Mouse (Mus musculus) heart, embryonic 14.5 days (tissue): ENCODE data around the gene Ccdc8. TPM values are rescaled to one million over a fixed set of nuclear protein-coding genes. Genes with fewer than 3 reads are reported as not detected.

Source experiments
- ATAC-seq: fragments of 200-750 bp; cut with Nextera tagmentation; 2 replicates; pipeline ENCODE4 v1.8.0; 2017; ENCODE audit warnings: low read depth, moderate TSS enrichment; ENCODE audit not compliant: insufficient number of reproducible peaks, insufficient read depth, low FRiP score
- H3K27ac ChIP-seq, 2 experiments: fragments of 200-500 bp in 1 of 2; fragments of 300-500 bp in 1 of 2; sonication (generic) in 1 of 2; replicated peaks in 1 of 2; 2 replicates each; pipeline ENCODE4 v1.5.1; 2012 to 2014; ENCODE audit warnings: low read depth in 2 of 2, low read length in 2 of 2, control low read depth in 1 of 2, mild to moderate bottlenecking in 1 of 2, mixed read lengths in 1 of 2; ENCODE audit not compliant: control insufficient read depth in 1 of 2, insufficient read depth in 1 of 2
- H3K27me3 ChIP-seq: fragments of 300-500 bp; sonication (generic); 2 replicates; pipeline ENCODE4 v1.6.1; 2014; ENCODE audit warnings: mild to moderate bottlenecking, low read length, control low read depth; ENCODE audit not compliant: control insufficient read depth, insufficient read depth
- H3K36me3 ChIP-seq: fragments of 300-500 bp; sonication (generic); 2 replicates; pipeline ENCODE4 v1.6.1; 2014; ENCODE audit warnings: mild to moderate bottlenecking, control low read depth, low read length, mixed read lengths; ENCODE audit not compliant: control insufficient read depth, insufficient read depth
- H3K4me1 ChIP-seq, 2 experiments: fragments of 200-500 bp in 1 of 2; fragments of 300-500 bp in 1 of 2; sonication (generic) in 1 of 2; 2 replicates each; pipeline ENCODE4 v1.6.1; 2012 to 2014; ENCODE audit warnings: low read length in 2 of 2, control low read depth in 1 of 2, mixed read lengths in 1 of 2; ENCODE audit not compliant: control insufficient read depth in 2 of 2, insufficient read depth in 2 of 2
- H3K4me2 ChIP-seq: fragments of 300-500 bp; sonication (generic); 2 replicates; pipeline ENCODE4 v1.6.1; 2014; ENCODE audit warnings: mild to moderate bottlenecking, low read length
- H3K4me3 ChIP-seq, 2 experiments: fragments of 200-500 bp in 1 of 2; fragments of 300-500 bp in 1 of 2; sonication (generic) in 1 of 2; 2 replicates each; pipeline ENCODE4 v1.5.1; 2012 to 2014; ENCODE audit warnings: low read length in 2 of 2, mild to moderate bottlenecking in 2 of 2, control low read depth in 1 of 2, low read depth in 1 of 2, moderate library complexity in 1 of 2; ENCODE audit not compliant: control insufficient read depth in 1 of 2, insufficient read depth in 1 of 2
- H3K9ac ChIP-seq: fragments of 300-500 bp; sonication (generic); 2 replicates; pipeline ENCODE4 v1.6.1; 2014; ENCODE audit warnings: mild to moderate bottlenecking, low read length
- H3K9me3 ChIP-seq: fragments of 300-500 bp; sonication (generic); 2 replicates; pipeline ENCODE4 v1.6.1; 2016; ENCODE audit warnings: low read length, control low read depth; ENCODE audit not compliant: control insufficient read depth
- WGBS: fragments of 180-500 bp; shearing (Covaris S2); extraction: QIAGEN DNeasy Blood & Tissue Kit; methylation state at CpG from one replicate; pipeline ENCODE4 v1.1.7; 2014; 5-methylcytosine and 5-hydroxymethylcytosine counted together
- polyA plus RNA-seq: library from polyadenylated mRNA; unstranded; fragments of >200 nt; fragmentation: Nextera tagmentation; extraction: Ambion mirVana; gene quantifications from 2 replicates; pipeline ENCODE4 v1.2.1, GENCODE M21; 2014

The Ccdc8 gene
- polyA plus RNA-seq, 1 experiment from 2014 or later = 26.8 TPM

- 92% methylated on average over 7 of the region's 7 CpGs for WGBS
- Histone ChIP-seq H3K9me3 (no peaks in the 10 kb centered on the region), H3K4me2 (no peak overlapping the region), H3K4me1 (peaks cover 0 to 2% of the 10 kb centered on the region in 2 experiments; a peak in 1 of 4 replicates), H3K27ac (no peak overlapping the region), H3K4me3 (no peak overlapping the region), H3K36me3 (peaks cover 94% of the 10 kb centered on the region), H3K27me3 (no peaks in the 10 kb centered on the region), H3K9ac (no peak overlapping the region)
- ATAC-seq = no peak
These were observed 46.9 kb downstream of the Ccdc8 start for GRCm38 (mm10) chr7:17039373-17039772.

GRCm38 (mm10) chr7:17045743-17046142 is 53.2 kb downstream of the Ccdc8 start:
- H3K9me3 ChIP-seq = no peaks in the 10 kb centered on the region
- no peak overlapping the region for H3K4me3 ChIP-seq
- H3K4me1 ChIP-seq = peaks cover 0 to 2% of the 10 kb centered on the region in 2 experiments; a peak in 1 of 4 replicates
- 30% methylated on average over 1 of the region's 1 CpGs for WGBS
- no peak overlapping the region for H3K9ac ChIP-seq
- H3K36me3 ChIP-seq = peaks cover 90% of the 10 kb centered on the region
- no peak overlapping the region for H3K27ac ChIP-seq
- no peak for ATAC-seq
- no peak overlapping the region for H3K4me2 ChIP-seq
- no peaks in the 10 kb centered on the region for H3K27me3 ChIP-seq

Other genes with a start within 250 kb of the Ccdc8 start
- 27.7 and 30.3 TPM in 2 replicates for gene Slc1a5, start 211.4 kb upstream of the Ccdc8 start, polyA plus RNA-seq
- 90.9 and 91.4 TPM in 2 replicates for gene Strn4, start 176.8 kb upstream of the Ccdc8 start, polyA plus RNA-seq
- gene Fkrp, start 176.0 kb upstream of the Ccdc8 start, polyA plus RNA-seq = 30.3 and 30.9 TPM in 2 replicates
- gene Prkd2, start 149.8 kb upstream of the Ccdc8 start, polyA plus RNA-seq = 11.2 and 12.5 TPM in 2 replicates
- 13.2 and 13.8 TPM in 2 replicates for gene Dact3, start 117.4 kb upstream of the Ccdc8 start, polyA plus RNA-seq
- gene Gng8, start 100.9 kb upstream of the Ccdc8 start, polyA plus RNA-seq = 4.2 and 6.9 TPM in 2 replicates
- 0.38 and 0.57 TPM in 2 replicates for gene Ptgir, start 86.2 kb upstream of the Ccdc8 start, polyA plus RNA-seq
- gene Calm3, start 68.6 kb upstream of the Ccdc8 start, polyA plus RNA-seq = 119 and 152 TPM in 2 replicates
- 2.8 TPM in 2 replicates for gene Pnmal2, start 48.0 kb upstream of the Ccdc8 start, polyA plus RNA-seq
- 0.04 and 0.45 TPM in 2 replicates for gene Pnmal1, start 33.0 kb upstream of the Ccdc8 start, polyA plus RNA-seq
- 0.08 and 0.12 TPM in 2 replicates for gene Gm42372, start 9.6 kb upstream of the Ccdc8 start, polyA plus RNA-seq
- 88.4 and 89.1 TPM in 2 replicates for gene Ppp5c, start 35.2 kb downstream of the Ccdc8 start, polyA plus RNA-seq
- 43.7 and 51.6 TPM in 2 replicates for gene Hif3a, start 69.7 kb downstream of the Ccdc8 start, polyA plus RNA-seq
- gene Psg16, start 81.3 kb downstream of the Ccdc8 start, polyA plus RNA-seq = 0.16 and 0.23 TPM in 2 replicates
- gene Ceacam3, start 157.6 kb downstream of the Ccdc8 start, polyA plus RNA-seq = not detected in 2 replicates
- gene Psg29, start 210.8 kb downstream of the Ccdc8 start, polyA plus RNA-seq = not detected in 2 replicates